Comparison of ENCODE assay signal across 12 mouse cellular contexts in genomic region chr2:60807341-60808195, GRCm38 (mm10).
DNase-seq lines count a peak whose midpoint lies in the region; ATAC-seq lines count a peak whose summit lies in the region.
"Had no signal": no experiment of that assay in that cellular context is flagged by ENCODE, and none has a peak within 500 bp of the region (broad histone marks: within the 10 kb centered on the region; RNA-seq: fewer than 3 reads in every experiment).

No protein-coding gene starts in this region.

- no peak overlapping the region for H3K4me2 ChIP-seq in lung, embryonic 15.5 days
- no peak overlapping the region for H3K4me2 ChIP-seq in heart, embryonic 12.5 days
- H3K4me2 ChIP-seq in stomach, embryonic 14.5 days (replicated peaks; ENCODE audit: low read depth, low read length): no peak overlapping the region
- H3K4me2 ChIP-seq: forebrain, embryonic 15.5 days had no signal

- peak overlapping the region; percentile 58 for H3K27ac ChIP-seq in lung, embryonic 15.5 days
- peak overlapping the region; percentile 60 for H3K27ac ChIP-seq in heart, embryonic 12.5 days (ENCODE audit: poor library complexity, severe bottlenecking)
- H3K27ac ChIP-seq in stomach, embryonic 14.5 days (ENCODE audit: low read length): peak overlapping the region; percentile 7; the same call in 1 of the 2 replicates
- H3K27ac ChIP-seq: forebrain, embryonic 15.5 days; macrophage had no signal

- no peaks in the 10 kb centered on the region for H3K9me3 ChIP-seq in lung, embryonic 15.5 days
- H3K9me3 ChIP-seq in heart, embryonic 12.5 days (replicated peaks): no peaks in the 10 kb centered on the region
- no peaks in the 10 kb centered on the region for H3K9me3 ChIP-seq in stomach, embryonic 14.5 days (ENCODE audit: control insufficient read depth, low read depth, low read length)
- H3K9me3 ChIP-seq: forebrain, embryonic 15.5 days had no signal

- H3K4me3 ChIP-seq in lung, embryonic 15.5 days: no peak overlapping the region
- no peak overlapping the region for H3K4me3 ChIP-seq in heart, embryonic 12.5 days
- no peak overlapping the region for H3K4me3 ChIP-seq in stomach, embryonic 14.5 days (ENCODE audit: low read depth, low read length)
- H3K4me3 ChIP-seq: forebrain, embryonic 15.5 days had no signal

- peaks cover 74% of the 10 kb centered on the region for H3K4me1 ChIP-seq in lung, embryonic 15.5 days
- H3K4me1 ChIP-seq in heart, embryonic 12.5 days (replicated peaks): peaks cover 72% of the 10 kb centered on the region
- peaks cover 35% of the 10 kb centered on the region for H3K4me1 ChIP-seq in stomach, embryonic 14.5 days (ENCODE audit: control insufficient read depth, insufficient read depth, low read length)
- H3K4me1 ChIP-seq: forebrain, embryonic 15.5 days had no signal

- H3K27me3 ChIP-seq in lung, embryonic 15.5 days: no peaks in the 10 kb centered on the region
- H3K27me3 ChIP-seq in heart, embryonic 12.5 days (replicated peaks): no peaks in the 10 kb centered on the region
- no peaks in the 10 kb centered on the region for H3K27me3 ChIP-seq in stomach, embryonic 14.5 days (ENCODE audit: control insufficient read depth, insufficient read depth, low read length)

- WGBS in lung, embryonic 15.5 days: 35% methylated on average over 11 of the region's 11 CpGs
- 59% methylated on average over 11 of the region's 11 CpGs for WGBS in heart, embryonic 12.5 days
- 58% methylated on average over 11 of the region's 11 CpGs for WGBS in stomach, embryonic 14.5 days

- no peak for ATAC-seq in lung, embryonic 15.5 days (ENCODE audit: borderline replicate concordance, extremely low read depth, low FRiP score, low TSS enrichment)
- ATAC-seq in heart, embryonic 12.5 days (ENCODE audit: insufficient number of reproducible peaks, low FRiP score): no peak
- ATAC-seq in stomach, embryonic 14.5 days (ENCODE audit: insufficient number of reproducible peaks, insufficient read depth, low FRiP score, low read depth): no peak
- ATAC-seq: forebrain, embryonic 15.5 days; hindbrain, embryonic 16.5 days had no signal

- peak; percentile 41 for DNase-seq in adrenal gland, postnatal 14 days
- no peak for DNase-seq in adrenal gland, postnatal 25 days
- no peak for DNase-seq in lung, postnatal 36 days
- DNase-seq in thymus, postnatal 4 days: no peak
- no peak for DNase-seq in cerebellum, adult 11 months
- DNase-seq: cerebellum, postnatal 14 days had no signal

- no peaks in the 10 kb centered on the region for H3K36me3 ChIP-seq in lung, embryonic 15.5 days
- H3K36me3 ChIP-seq in heart, embryonic 12.5 days: peaks cover 6% of the 10 kb centered on the region; the same call in 1 of the 2 replicates
- H3K36me3 ChIP-seq in stomach, embryonic 14.5 days (ENCODE audit: control insufficient read depth, insufficient read depth, low read length): no peaks in the 10 kb centered on the region
- H3K36me3 ChIP-seq: forebrain, embryonic 15.5 days had no signal

- H3K9ac ChIP-seq in lung, embryonic 15.5 days: no peak overlapping the region
- H3K9ac ChIP-seq in heart, embryonic 12.5 days: no peak overlapping the region
- no peak overlapping the region for H3K9ac ChIP-seq in stomach, embryonic 14.5 days (replicated peaks; ENCODE audit: low read depth, low read length)
- H3K9ac ChIP-seq: forebrain, embryonic 15.5 days had no signal

Comparison
In these comparisons a context has a peak if more than half of its experiments do, and no peak if none do; other contexts are left out.
1. H3K27ac ChIP-seq: peak in every context shown above with its lines; median percentile 60 in heart, embryonic 12.5 days; 58 in lung, embryonic 15.5 days; 7 in stomach, embryonic 14.5 days.